Mouse (Mus musculus) erythroblast, embryonic 14.5 days (primary cell): Measurements from ENCODE around the gene Hs3st3b1.

Source experiments
- GATA1 ChIP-seq: IDR thresholded peaks from 2 replicates; pipeline ENCODE4 v1.6.1; 2012; ENCODE audit warnings: low read length, inconsistent platforms, mixed read lengths
- TAL1 ChIP-seq: IDR thresholded peaks from 3 replicates; pipeline ENCODE4 v1.6.1; 2012; ENCODE audit warnings: low read length, inconsistent platforms, mixed read lengths

DNA sequence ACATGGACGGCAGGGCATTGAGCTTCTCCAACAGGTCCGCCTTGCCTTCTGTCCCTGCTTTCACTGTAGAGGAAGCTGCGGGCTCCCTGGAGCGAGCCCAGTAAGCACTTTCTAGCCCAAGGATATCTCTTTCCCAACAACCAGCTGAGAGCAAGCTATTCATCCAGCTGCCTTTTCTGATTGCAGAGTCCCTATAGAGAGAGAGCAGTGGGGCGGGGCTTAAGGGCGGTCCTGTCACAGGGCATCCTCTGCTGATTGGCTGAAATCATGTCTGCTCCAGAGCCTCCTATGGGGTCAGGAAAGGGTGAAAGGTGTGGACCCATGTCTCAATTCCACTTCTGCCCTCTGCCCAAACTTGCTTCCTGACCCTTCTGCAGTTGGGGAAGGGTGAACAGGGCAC lies 4.8 kb upstream of the Hs3st3b1 start:
- TF ChIP-seq GATA1 = no peak
- no peak for TF ChIP-seq TAL1
